Mouse (Mus musculus): ENCODE measurements around the gene Ppil1.
A peak's percentile ranks its signal among the peaks of the same experiment; 100 is the strongest.
"Not testable (repeated sequence)": the region's sequence is repeated elsewhere in the genome, so short reads cannot be mapped to it uniquely, and the experiment has no call there.

Gene Ppil1

GRCm38 (mm10) chr17:29281541-29281940 is 17.6 kb upstream of the Ppil1 start:
- peak; percentile 41 for DNase-seq (ENCODE audit: low read depth)

DNA sequence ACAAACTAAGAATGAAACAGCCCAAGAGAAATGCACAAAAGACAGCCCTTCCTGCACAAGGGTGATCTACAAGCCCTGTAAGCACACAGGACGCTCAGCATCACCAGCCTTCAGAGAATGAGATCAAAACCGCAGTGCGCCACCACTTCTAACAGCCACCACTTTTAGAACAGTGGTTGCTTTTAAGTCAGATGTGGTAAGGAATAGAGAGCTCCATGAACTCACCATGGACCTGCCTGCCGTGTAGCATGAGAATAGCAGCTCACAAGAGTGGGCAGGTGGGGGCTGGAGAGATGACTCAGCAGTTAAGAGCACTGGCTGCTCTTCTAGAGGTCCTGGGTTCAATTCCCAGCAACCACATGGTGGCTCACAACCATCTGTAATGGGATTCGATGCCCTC is 16.4 kb upstream of the Ppil1 start:
- DNase-seq (ENCODE audit: low read depth), result no peak

DNA sequence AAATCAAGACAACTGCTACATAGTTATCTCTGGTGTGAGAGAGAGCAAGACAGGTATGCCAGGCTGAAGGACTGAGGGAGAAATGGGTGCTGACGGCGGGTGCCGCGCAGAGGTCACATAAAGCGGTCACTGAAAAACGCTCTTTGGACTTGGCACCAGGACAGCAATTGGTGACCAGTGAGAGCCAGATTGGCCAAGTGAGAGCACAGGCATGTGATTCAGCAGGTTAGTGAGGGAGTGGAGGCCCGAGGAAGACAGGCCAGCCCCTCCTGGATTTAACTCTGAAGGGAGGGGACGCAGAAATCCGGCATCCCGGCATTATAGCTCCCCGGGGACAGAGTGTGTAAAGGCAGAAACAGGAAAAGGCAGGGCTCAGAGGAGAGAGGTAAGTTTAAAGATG is 9.9 kb upstream of the Ppil1 start:
- DNase-seq (ENCODE audit: low read depth), result no peak

DNA sequence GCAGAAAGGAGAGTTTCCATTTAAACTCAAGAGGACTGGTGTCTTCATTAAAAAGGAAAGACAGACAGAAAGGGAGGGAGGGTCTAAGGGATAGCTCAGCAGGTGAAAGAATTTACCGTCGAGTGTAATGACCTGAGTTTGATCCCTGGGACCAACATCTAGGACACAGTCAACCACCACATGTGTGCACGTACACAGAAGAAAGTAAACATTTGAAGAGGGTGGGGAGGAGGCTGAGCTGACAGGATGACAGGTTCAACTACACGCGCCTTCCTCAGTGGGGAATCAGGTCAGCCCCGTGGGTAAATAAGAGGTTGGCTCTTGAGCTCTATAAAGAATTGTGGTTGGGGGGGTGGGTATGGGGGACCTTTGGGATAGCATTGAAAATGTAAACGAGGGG is 9.2 kb upstream of the Ppil1 start:
- DNase-seq (ENCODE audit: low read depth), result no peak

DNA sequence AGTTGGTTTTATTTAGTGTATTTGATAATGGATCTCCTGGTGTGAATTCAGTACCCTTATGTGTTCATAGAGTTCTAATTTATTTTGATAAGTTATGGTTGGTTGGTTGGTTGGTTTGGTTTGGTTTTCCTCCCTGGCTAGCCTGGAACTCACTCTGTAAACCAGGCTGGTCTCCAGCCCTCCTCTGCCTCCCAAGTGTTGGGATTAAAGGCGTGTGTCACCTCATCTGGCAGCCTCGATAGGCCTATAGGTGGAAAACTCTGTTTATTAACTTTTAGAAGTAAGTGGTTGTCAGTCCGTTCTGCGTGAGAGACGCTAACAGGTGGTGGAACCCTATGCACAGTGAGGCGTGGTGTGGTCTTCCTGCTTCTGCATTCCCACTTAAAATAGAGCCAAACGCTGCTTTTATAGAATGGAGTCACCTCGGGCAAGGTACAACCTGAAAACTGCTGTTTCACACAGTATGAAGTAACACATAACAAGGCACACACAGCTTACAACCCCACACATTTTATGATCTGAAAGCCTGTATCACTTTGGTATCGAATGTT is 6.2 kb upstream of the Ppil1 start:
- no peak for DNase-seq (ENCODE audit: low read depth)

DNA sequence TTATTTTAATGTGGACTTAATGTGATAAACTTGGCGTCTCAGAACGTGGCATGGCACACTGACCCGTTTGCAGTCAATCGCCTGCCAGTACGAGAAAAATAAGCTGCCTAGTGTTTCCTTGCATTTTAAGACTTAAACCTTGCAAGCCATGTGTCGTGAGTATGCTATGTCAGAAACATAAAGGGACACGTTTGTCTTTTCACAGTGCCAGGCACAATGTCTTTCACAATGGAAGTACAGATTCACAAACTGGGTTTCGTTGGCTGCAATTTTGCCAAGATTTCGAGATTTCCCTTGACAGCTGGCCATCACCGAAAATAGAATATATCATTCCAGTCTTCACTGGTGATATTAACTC is 5.3 kb upstream of the Ppil1 start:
- peak; percentile 26 for DNase-seq (ENCODE audit: low read depth)

- DNase-seq (ENCODE audit: low read depth), result peak; percentile 98
These were observed 4.8 kb upstream of the Ppil1 start, which contains the start of gene BC004004 for GRCm38 (mm10) chr17:29268682-29269348. Gene BC004004 (plus strand): TSS chr17:29268788.

DNA sequence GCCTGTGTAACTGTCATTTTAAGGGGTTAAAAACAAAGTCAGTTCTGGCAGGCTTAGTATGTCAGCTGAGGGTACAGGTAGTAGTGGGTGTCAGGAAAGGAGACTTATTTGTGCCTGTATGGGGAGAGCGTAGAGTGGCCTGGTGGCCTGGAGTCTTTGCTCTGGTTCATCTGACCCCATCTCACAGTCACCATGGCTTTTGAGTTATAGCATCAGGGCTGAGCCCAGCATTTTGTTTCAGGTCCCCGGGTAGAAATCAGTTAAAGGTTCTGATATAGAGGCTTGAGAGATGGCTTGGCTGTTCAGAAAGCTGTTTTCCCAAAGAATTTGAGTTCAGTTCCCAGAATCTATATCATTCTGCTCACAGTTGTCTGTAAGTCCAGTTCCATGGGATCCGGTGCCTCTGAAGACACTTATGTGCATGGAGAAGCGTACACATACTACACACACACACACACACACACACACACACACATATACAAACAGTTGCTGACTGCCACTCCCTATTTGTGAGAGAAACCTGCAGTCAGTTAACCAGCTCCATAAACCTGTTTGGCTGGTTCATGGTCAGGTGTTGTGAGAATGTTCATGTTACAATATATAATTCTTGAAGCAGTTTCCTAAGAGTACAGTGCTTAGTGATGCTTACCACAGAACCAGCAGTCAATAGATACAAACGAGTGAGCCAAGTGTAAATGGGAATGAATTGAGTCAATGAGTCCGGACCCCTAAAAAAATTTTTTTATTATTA is 4.1 kb upstream of the Ppil1 start:
- DNase-seq (ENCODE audit: low read depth), result peak; percentile 30

GRCm38 (mm10) chr17:29267040-29267439 is 3.1 kb upstream of the Ppil1 start:
- DNase-seq (ENCODE audit: low read depth), result not testable (repeated sequence)

DNA sequence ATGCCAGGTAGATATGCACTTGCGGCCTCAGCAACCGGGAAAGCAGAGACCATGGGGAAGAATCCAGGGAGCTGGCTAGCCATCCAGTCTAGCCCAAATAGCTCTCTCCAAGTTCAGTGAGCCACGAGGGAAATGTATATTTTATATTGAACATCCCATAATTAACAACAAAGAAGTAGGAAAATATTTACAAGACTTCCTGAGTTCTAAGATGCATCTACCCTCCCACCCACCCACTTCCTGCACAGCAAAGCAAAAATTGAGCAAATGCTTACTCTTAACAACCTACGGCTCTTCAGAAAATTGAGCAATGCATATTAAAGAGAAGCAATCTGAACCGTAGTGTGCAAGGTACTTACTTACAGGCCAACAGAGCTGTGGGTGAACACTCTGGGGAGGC is 774 bp upstream of the Ppil1 start:
- DNase-seq (ENCODE audit: low read depth), result no peak

DNA sequence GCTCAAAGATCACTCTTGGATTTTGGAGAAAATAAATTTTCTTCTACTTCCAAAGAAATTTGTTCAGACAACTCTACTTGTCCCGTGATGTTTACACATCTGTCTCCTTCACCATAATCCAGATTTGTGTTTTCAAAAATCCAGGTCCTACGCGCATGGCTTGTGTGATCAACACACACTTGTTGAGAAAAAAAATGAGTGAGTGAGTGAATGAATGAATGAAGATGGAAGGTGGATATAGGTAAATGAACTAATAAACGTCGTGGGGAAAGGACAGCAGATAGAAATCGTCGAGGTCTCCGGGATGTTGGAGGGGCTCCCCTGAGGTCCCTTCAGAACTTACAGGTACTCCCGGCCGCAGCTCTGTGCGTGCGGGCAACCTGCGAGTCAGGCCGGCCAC is 569 bp downstream of the Ppil1 start:
- no peak for DNase-seq (ENCODE audit: low read depth)

GRCm38 (mm10) chr17:29262259-29262649 is 1.7 kb downstream of the Ppil1 start:
- peak; percentile 14 for DNase-seq (ENCODE audit: low read depth)

DNA sequence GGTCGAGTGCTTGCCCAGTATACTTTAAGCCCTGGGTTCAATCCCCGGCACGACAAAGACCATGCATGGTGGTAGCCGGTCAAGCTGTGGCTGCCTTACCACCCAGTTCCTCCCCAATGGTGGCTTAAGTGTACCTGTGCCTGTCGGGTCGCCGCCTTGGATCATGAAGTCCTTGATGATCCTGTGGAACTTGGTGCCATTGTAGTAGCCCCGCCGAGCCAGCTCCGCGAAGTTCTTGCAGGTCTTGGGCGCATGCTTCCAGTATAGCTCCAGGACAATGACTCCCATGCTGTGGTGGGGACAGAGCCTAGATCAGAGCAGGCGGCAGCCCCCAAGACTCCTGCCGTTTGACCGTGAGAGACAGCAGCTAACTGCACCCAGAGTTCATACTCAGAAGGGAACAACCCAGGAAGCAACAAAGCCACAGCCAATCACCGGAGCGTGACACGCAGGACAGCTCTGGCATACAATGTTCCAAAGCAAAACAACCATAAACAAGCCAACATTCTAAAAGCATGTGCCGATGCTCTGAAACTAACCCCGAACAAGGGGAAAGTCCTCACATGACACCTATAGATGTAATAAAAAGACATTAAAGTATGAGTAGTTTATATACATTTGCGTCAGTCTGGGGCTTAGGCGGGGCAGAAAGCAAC is 2.3 kb downstream of the Ppil1 start:
- no peak for DNase-seq (ENCODE audit: low read depth)

DNA sequence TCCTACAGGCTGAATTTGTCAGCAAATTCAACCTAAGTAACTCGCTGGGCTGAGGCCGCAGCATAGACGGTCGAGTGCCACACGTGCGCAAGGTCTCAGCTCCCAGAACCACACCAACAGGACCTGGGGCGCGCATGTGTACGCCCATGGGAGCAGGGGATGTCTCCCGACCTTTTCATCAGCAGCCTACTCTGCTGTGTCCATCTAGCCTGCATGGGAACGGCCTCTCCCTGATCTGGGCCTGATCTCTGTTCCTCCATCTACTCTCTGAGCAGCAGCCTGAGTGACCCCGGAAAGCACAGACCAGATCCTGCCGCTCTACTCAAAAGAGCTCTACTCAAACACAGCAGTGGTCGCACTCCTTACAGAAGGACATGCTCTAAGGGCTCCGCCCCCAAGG is 3.5 kb downstream of the Ppil1 start:
- no peak for DNase-seq (ENCODE audit: low read depth)

GRCm38 (mm10) chr17:29259489-29259888 is 4.5 kb downstream of the Ppil1 start:
- peak; percentile 92 for DNase-seq (ENCODE audit: low read depth)

DNA sequence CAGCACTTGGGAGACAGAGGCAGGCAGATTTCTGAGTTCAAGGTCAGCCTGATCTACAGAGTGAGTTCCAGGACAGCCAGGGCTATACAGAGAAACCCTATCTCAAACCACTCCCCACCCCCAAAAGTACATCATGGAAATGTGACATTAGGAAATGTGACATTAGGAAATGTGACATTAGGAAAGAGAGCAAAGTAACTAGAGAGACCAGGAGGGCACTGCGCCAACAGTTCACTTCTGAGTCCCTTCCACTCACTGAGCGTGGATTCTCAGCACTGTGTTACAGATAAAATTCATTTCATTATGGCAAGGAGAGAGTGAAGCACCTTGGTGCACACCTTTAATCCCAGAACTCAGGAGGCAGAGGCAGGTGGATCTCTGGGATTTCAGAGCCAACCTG is 5.1 kb downstream of the Ppil1 start:
- DNase-seq (ENCODE audit: low read depth), result no peak

DNA sequence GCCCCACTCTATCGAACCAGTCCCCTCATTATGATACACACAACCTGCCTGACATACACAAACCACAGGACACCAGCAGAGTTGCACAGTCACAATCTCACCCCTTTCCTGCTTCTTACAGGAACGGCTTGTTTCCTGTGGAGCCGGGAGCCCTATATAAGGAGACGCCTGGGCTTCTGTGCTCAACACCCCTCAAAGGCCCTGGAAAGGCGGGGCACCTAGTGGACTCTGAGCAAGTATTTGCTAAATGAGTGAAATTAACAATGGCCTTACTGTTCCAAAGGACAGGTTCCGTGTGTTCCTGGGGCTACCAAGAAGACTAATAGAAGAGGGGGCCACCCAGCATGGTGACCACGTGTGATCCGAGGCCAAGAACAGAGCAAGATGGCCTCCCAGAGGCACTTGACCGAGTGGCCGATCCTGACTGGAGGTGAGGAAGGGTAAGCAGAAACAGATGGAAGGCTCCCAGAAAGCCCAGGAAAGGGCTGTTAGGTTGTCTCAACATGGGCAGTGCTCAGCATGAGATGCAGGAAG is 5.9 kb downstream of the Ppil1 start:
- DNase-seq (ENCODE audit: low read depth), result no peak

DNA sequence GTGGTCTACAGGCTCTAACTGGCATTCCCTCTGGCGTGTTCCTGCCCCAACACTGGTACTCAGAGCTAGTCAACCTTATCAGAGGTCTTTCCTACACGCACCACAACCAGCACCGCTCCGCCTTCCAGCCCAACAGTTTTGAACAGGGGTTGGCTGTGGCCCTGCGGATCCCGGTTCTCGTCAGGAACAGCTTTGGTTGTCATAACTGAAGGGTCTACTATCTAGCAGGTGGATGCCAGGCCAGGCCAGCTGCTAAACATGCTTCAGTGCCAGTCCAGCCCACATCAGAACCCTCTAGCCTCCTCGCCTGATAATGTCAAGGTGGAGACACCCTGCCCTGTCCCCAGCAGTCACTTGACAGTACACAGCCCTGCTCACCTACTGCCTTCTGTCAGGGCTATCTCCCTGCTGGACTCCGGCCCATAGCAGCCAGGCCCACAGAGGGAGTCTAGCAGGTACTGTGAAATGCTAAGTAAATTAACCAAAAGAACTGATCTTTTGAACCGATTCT is 6.9 kb downstream of the Ppil1 start:
- no peak for DNase-seq (ENCODE audit: low read depth)

DNA sequence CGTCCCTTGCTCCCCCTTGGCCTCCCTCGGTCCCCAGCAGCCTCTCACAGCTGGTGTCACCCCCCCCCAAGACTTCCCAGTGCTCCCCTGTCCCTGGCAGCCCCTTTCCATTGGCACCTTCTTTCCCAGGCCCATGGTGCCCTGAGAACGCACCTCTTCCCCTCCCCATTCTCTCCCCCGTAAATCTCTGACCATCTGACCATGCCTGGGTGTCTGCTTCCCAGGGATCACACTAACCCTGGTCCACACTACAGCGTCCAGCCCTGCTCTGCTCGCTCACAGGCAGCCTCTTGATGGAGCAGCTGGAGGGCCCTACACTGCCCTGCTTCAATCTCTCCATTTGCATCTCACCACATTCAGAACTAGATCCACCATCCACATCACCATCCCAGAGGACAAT is 7.5 kb downstream of the Ppil1 start:
- no peak for DNase-seq (ENCODE audit: low read depth)

DNA sequence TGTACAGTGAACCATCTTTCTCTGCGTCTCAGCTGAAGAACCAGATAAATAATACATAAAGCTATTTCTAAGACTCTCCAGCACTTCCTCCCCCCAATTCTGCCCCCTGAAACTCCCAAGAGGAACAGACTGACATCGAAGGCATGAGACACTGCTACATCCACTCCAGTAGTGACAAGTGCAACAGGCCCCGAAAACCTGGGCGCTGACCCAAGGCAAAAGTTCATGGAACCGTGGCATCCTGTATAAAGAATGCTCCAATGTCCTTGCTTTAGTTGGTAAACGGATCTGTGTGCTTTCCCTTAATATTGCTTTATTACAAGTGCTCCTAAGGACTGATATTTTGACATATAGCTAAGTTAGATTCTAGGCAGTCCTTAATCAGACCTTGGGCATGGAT is 9.2 kb downstream of the Ppil1 start:
- not testable (repeated sequence) for DNase-seq (ENCODE audit: low read depth)

DNA sequence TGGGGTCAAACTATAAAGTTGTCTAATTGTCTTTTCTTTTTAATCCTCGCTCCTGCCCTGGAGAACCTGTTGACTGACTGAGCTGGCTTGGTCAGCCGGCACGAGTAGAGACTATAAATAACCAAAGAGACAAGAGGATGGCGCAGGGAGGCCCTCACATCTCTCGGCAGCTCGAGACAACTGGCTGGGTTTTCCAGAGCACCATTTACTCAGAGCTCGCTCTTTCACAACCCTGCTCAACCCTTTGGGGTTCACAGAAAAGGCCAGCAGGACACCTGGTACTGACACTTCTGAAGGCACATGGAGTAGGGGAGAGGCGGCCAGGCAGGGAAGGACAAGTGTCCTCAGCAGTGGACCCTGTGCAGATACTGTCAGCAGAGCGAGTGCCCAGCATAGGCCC is 10.3 kb downstream of the Ppil1 start:
- DNase-seq (ENCODE audit: low read depth), result no peak

- no peak for DNase-seq (ENCODE audit: low read depth)
These were observed 10.8 kb downstream of the Ppil1 start for GRCm38 (mm10) chr17:29253236-29253635.

Measured in NIH3T3 (cell line).